Mouse (Mus musculus) left cerebral cortex, adult 18-20 months (tissue): ENCODE data around the gene Olfr153. TPM values are rescaled to one million over a fixed set of nuclear protein-coding genes. Genes with fewer than 3 reads are reported as not detected.
A peak's percentile ranks its signal among the peaks of the same experiment; 100 is the strongest.
"Not testable (repeated sequence)": the region's sequence is repeated elsewhere in the genome, so short reads cannot be mapped to it uniquely, and the experiment has no call there.

Experiments
- DNase-seq, 2 experiments: peaks; one replicate each; pipeline ENCODE4 v3.0.0; 2021 to 2022; ENCODE audit warnings: low spot score in 2 of 2, mixed read lengths in 1 of 2
- long read RNA-seq, 2 experiments: library from polyadenylated mRNA; stranded (forward); transcript quantifications; one replicate each; pipeline ENCODE4 v2.0.0; 2021
- total RNA-seq, 2 experiments: library from RNA; stranded (reverse); gene quantifications; 2 replicates each; pipeline ENCODE4 v1.2.3; 2021

Gene Olfr153
- not detected for total RNA-seq
- long read RNA-seq, experiment 1 = 0 reads
- long read RNA-seq, experiment 2 = 0 reads

- DNase-seq = no peak
Measured at GRCm38 (mm10) chr2:87531496-87531895, at the start of gene Olfr153. Gene Olfr153, plus strand, starts transcription at chr2:87531796.

- DNase-seq = no peak
Measured at GRCm38 (mm10) chr2:87482276-87482675, 49.3 kb upstream of the Olfr153 start.

GRCm38 (mm10) chr2:87496993-87497392 lies 34.6 kb upstream of the Olfr153 start, which contains the start of gene Pramel7:
Gene Pramel7, minus strand, starts transcription at chr2:87497093.
- not testable (repeated sequence) for DNase-seq

DNA sequence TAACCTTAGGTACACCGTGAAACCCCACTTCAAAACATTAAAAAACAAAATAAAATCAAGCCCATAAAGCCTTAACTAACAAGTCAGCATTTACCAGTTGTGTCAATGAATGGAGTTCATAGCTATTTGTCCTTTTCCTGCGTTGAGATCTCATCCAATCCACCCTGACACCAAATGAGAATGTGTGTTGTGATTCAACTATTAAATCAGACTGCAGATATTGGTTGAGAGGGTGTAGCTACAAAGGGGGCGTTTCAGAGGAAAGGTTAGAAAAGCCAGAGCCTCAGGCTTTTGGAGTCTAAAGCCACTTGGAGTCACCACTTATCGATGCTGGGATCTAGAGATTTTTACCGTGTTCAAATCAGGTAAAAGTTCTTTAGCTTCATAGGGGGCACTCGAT lies 25.3 kb upstream of the Olfr153 start, which contains the start of gene Pramel6:
Pramel6 (plus strand) TSS at position 301 of the 400 bp plus-strand sequence.
- DNase-seq = no peak

GRCm38 (mm10) chr2:87515046-87515445 lies 16.6 kb upstream of the Olfr153 start:
- DNase-seq = no peak

- no peak for DNase-seq
Measured at GRCm38 (mm10) chr2:87515457-87516060, 16.0 kb upstream of the Olfr153 start.

- no peak for DNase-seq
Measured at GRCm38 (mm10) chr2:87516581-87516980, 15.0 kb upstream of the Olfr153 start.

GRCm38 (mm10) chr2:87520651-87521050 lies 10.9 kb upstream of the Olfr153 start:
- no peak for DNase-seq

DNA sequence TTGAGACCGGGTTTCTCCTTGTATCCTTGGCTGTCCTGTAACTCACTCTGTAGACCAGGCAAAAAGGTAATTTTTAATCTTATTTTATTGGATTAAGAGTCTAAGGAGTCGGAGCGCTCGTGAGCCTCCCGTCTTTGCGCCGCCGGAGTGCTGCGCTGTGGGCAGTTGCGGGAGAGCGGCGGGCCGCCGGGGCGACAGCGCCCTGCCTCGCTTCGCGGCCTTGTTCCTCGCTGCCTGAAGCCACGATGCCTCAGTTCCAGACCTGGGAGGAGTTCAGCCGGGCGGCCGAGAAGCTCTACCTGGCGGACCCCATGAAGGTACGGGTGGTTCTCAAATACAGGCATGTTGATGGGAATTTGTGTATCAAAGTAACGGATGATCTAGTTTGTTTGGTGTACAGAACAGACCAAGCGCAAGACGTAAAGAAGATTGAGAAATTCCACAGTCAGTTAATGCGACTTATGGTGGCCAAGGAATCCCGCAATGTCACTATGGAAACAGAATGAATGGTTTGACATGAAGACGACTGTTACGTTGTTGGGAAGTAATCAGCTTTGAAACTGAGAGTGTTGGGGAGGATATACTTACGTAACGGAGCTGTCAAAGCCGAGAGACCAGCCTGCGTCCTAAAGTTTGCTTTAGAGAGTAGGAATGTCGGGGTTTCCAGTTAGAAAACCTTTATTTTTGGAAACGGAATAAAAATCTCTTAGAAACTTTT lies 5.5 kb upstream of the Olfr153 start:
- peak; percentile 2 to 27 for DNase-seq

GRCm38 (mm10) chr2:87534826-87535225 lies 3.2 kb downstream of the Olfr153 start:
- DNase-seq = no peak

DNA sequence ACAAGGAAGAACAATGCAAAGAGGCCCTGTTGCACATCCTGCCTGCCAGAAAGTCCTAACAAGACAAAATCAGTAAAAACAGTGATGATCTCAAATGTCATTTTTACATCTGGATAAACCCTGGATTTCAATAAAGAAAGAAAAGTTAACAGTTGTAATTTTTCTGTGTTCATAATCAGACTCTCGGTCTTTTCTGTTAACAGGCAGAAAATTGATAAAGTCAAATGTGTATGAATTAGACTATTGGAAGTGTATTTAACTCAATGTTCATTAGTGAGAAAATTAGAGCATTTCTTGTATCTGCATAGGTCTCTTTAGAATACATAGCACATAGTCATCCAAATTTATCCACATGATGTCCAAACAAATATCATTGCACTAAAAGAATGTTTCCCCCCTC lies 13.8 kb downstream of the Olfr153 start, which contains the start of gene Olfr1128:
Olfr1128 (minus strand) TSS at position 101 of the 400 bp plus-strand sequence.
- DNase-seq = no peak

- DNase-seq = not testable (repeated sequence)
Measured at GRCm38 (mm10) chr2:87573602-87574001, 42.0 kb downstream of the Olfr153 start, which contains the start of gene Olfr1129. Gene Olfr1129, plus strand, starts transcription at chr2:87573902.

Other genes starting within 250 kb of the Olfr153 start
- not detected for gene Olfr1118, start 224.2 kb upstream of the Olfr153 start, total RNA-seq
- gene Olfr1120, start 177.0 kb upstream of the Olfr153 start, total RNA-seq = not detected
- not detected for gene Olfr1121, start 161.9 kb upstream of the Olfr153 start, total RNA-seq
- under 1 TPM in 1 of 2 experiments, not detected in 1; 0.09 TPM for gene Olfr1122, start 145.9 kb upstream of the Olfr153 start, total RNA-seq
- gene Olfr1123, start 115.2 kb upstream of the Olfr153 start, total RNA-seq = not detected
- gene Olfr1124, start 101.5 kb upstream of the Olfr153 start, total RNA-seq = not detected
- gene Olfr1126, start 77.8 kb upstream of the Olfr153 start, total RNA-seq = not detected
- gene Pramel7, start 34.7 kb upstream of the Olfr153 start, total RNA-seq = not detected
- gene Pramel6, start 25.2 kb upstream of the Olfr153 start, total RNA-seq = not detected
- gene Olfr1128, start 13.7 kb downstream of the Olfr153 start, total RNA-seq = not detected
- not detected for gene Olfr1129, start 42.1 kb downstream of the Olfr153 start, total RNA-seq
- gene Olfr1130, start 74.4 kb downstream of the Olfr153 start, total RNA-seq = not detected
- gene Olfr1131, start 95.3 kb downstream of the Olfr153 start, total RNA-seq = not detected
- gene Olfr1132, start 105.7 kb downstream of the Olfr153 start, total RNA-seq = not detected
- gene Olfr1133, start 115.6 kb downstream of the Olfr153 start, total RNA-seq = not detected
- not detected for gene Olfr1134, start 126.7 kb downstream of the Olfr153 start, total RNA-seq
- gene Olfr1135, start 141.9 kb downstream of the Olfr153 start, total RNA-seq = not detected
- gene Olfr1136, start 162.2 kb downstream of the Olfr153 start, total RNA-seq = not detected
- gene Olfr1137, start 181.4 kb downstream of the Olfr153 start, total RNA-seq = not detected
- not detected for gene Olfr1138, start 208.2 kb downstream of the Olfr153 start, total RNA-seq
- not detected for gene Olfr1140, start 212.0 kb downstream of the Olfr153 start, total RNA-seq
- gene Olfr1141, start 222.2 kb downstream of the Olfr153 start, total RNA-seq = not detected
- gene Olfr152, start 247.7 kb downstream of the Olfr153 start, total RNA-seq = not detected